16 mouse cellular contexts compared by ENCODE assay signal in the genomic region with DNA sequence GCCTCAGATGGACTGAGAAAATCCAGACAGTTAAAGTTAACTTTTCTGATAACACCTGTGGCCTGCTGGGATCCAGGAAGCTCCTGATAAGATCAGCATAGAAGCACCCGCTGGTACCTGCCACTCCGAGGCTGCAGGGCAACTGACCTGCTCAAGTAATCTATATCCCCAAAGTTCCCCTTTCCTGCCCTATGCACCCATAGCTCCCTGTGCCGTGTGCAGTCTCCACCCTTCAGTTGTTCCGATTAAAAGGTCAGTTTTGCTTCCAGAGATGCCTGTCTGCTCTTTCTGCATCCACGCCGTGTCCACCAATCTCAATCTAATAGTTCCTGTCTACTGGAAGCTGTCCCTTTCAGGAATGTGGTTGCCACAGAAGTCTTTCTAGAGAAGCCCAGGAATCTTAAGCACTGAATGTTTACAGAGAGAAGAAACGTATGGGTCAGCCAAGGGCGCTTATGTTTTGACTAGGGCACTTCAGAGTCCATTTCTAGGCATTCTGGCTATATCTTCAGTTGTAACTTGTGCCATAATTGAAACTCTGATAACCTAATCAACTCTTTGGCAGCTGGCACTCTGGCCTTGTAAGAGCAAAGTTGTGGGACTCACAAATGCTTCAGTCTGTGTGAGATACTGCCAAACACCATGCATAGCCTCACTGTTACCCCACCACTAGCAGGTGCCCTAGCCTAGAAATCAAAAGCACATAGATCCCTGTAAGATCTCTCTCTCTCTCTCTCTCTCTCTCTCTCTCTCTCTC. TPM values are rescaled to one million over a fixed set of nuclear protein-coding genes. Genes with fewer than 3 reads are reported as not detected.
DNase-seq lines count a peak whose midpoint lies in the region; ATAC-seq and TF ChIP-seq lines count a peak whose summit lies in the region.
"Had no signal": no experiment of that assay in that cellular context is flagged by ENCODE, and none has a peak within 500 bp of the region (broad histone marks: within the 10 kb centered on the region; RNA-seq: fewer than 3 reads in every experiment).

No protein-coding gene starts in this region.

- DNase-seq in heart, adult 8-10 months (ENCODE audit: low spot score): no peak
- no peak for DNase-seq in spleen, adult 2 months (ENCODE audit: low read depth in 1 of 2, low spot score in 2 of 2)
- DNase-seq in spleen, adult 18-20 months: no peak
- DNase-seq in lung, postnatal 10 days: peak; percentile 11
- no peak for DNase-seq in hindbrain, embryonic 14.5 days (ENCODE audit: low spot score)
- DNase-seq in adrenal gland, adult 18-20 months (ENCODE audit: low spot score in 2 of 2): no peak
- DNase-seq: adrenal gland, adult 8-10 months; cerebellum, adult 18-20 months; gastrocnemius, postnatal 36 days; kidney, postnatal 36 days; retina, postnatal 1 day had no signal

- peak overlapping the region; percentile 58; the same call in 1 of the 2 replicates for H3K27ac ChIP-seq in heart, embryonic 11.5 days (ENCODE audit: low read depth, low read length)
- H3K27ac ChIP-seq in spleen, adult 2 months (ENCODE audit: insufficient read depth, low read length): peak overlapping the region; percentile 51; the same call in 1 of the 2 replicates
- H3K27ac ChIP-seq in hindbrain, embryonic 14.5 days: no peak overlapping the region
- H3K27ac ChIP-seq: embryonic facial prominence, embryonic 12.5 days; forebrain, embryonic 15.5 days; hindbrain, embryonic 13.5 days had no signal

- H3K36me3 ChIP-seq in heart, embryonic 11.5 days (ENCODE audit: control insufficient read depth, insufficient read depth, low read length): no peaks in the 10 kb centered on the region
- peaks cover 1% of the 10 kb centered on the region; the same call in 1 of the 2 replicates for H3K36me3 ChIP-seq in spleen, adult 2 months (ENCODE audit: control insufficient read depth, insufficient read depth, low read length)
- peaks cover 16% of the 10 kb centered on the region for H3K36me3 ChIP-seq in hindbrain, embryonic 14.5 days (replicated peaks; ENCODE audit: control insufficient read depth, insufficient read depth)

- peak; percentile 69; the same call in 1 of the 2 replicates for ATAC-seq in heart, embryonic 11.5 days (replicated peaks; ENCODE audit: insufficient number of reproducible peaks, low FRiP score, low TSS enrichment)
- ATAC-seq in monocyte, adult 5-6 weeks (replicated peaks; ENCODE audit: insufficient number of reproducible peaks, low FRiP score, low TSS enrichment, poor library complexity, severe bottlenecking): no peak
- no peak for ATAC-seq in hindbrain, embryonic 14.5 days (ENCODE audit: low FRiP score)
- ATAC-seq: forebrain, embryonic 15.5 days had no signal

- H3K4me3 ChIP-seq in heart, embryonic 11.5 days (ENCODE audit: low read depth, low read length): no peak overlapping the region
- H3K4me3 ChIP-seq in spleen, adult 2 months (ENCODE audit: extremely low read depth, insufficient read depth, insufficient read length): no peak overlapping the region
- no peak overlapping the region for H3K4me3 ChIP-seq in hindbrain, embryonic 14.5 days (replicated peaks; ENCODE audit: low read length)
- H3K4me3 ChIP-seq: embryonic facial prominence, embryonic 12.5 days; forebrain, embryonic 15.5 days; hindbrain, embryonic 13.5 days had no signal

- no peak for TF ChIP-seq POLR2A in spleen, adult 2 months (IDR thresholded peaks at IDR 0.05; ENCODE audit: low read depth, low read length)

- H3K9me3 ChIP-seq in heart, embryonic 11.5 days (replicated peaks; ENCODE audit: control insufficient read depth, low read length): no peaks in the 10 kb centered on the region
- no peaks in the 10 kb centered on the region for H3K9me3 ChIP-seq in hindbrain, embryonic 14.5 days (ENCODE audit: control insufficient read depth, low read length)
- H3K9me3 ChIP-seq: embryonic facial prominence, embryonic 12.5 days; forebrain, embryonic 15.5 days; hindbrain, embryonic 13.5 days had no signal

- WGBS in heart, embryonic 11.5 days (ENCODE audit: insufficient replicate concordance): 40% methylated on average over 8 of the region's 8 CpGs
- WGBS in spleen, adult 2 months: 66% methylated on average over 8 of the region's 8 CpGs
- 90% methylated on average over 8 of the region's 8 CpGs for WGBS in hindbrain, embryonic 14.5 days

- TF ChIP-seq CTCF in spleen, adult 2 months (IDR thresholded peaks at IDR 0.05; ENCODE audit: extremely low read depth, insufficient read depth, insufficient read length, insufficient replicate concordance): no peak

- peaks cover 7% of the 10 kb centered on the region; the same call in 1 of the 2 replicates for H3K4me1 ChIP-seq in heart, embryonic 11.5 days (ENCODE audit: control insufficient read depth, insufficient read depth, low read length)
- H3K4me1 ChIP-seq in spleen, adult 2 months (ENCODE audit: control insufficient read depth, insufficient read depth, insufficient read length): no peaks in the 10 kb centered on the region; the same call in 1 of the 2 replicates
- no peaks in the 10 kb centered on the region for H3K4me1 ChIP-seq in hindbrain, embryonic 14.5 days (replicated peaks; ENCODE audit: control insufficient read depth, insufficient read depth, low read length)
- H3K4me1 ChIP-seq: embryonic facial prominence, embryonic 12.5 days; forebrain, embryonic 15.5 days had no signal

- no peak overlapping the region for H3K9ac ChIP-seq in heart, embryonic 11.5 days (ENCODE audit: low read depth, low read length)
- H3K9ac ChIP-seq in hindbrain, embryonic 14.5 days: no peak overlapping the region
- H3K9ac ChIP-seq: embryonic facial prominence, embryonic 12.5 days; forebrain, embryonic 15.5 days; hindbrain, embryonic 13.5 days had no signal

- no peak overlapping the region for H3K4me2 ChIP-seq in heart, embryonic 11.5 days
- no peak overlapping the region for H3K4me2 ChIP-seq in hindbrain, embryonic 14.5 days (replicated peaks)
- H3K4me2 ChIP-seq: embryonic facial prominence, embryonic 12.5 days; forebrain, embryonic 15.5 days; hindbrain, embryonic 13.5 days had no signal

- no peaks in the 10 kb centered on the region for H3K27me3 ChIP-seq in heart, embryonic 11.5 days (ENCODE audit: control insufficient read depth, insufficient read depth, low read length)
- H3K27me3 ChIP-seq in spleen, adult 2 months (ENCODE audit: control insufficient read depth, insufficient read depth, low read length): no peaks in the 10 kb centered on the region
- H3K27me3 ChIP-seq in hindbrain, embryonic 14.5 days (ENCODE audit: control insufficient read depth, insufficient read depth, low read length): no peaks in the 10 kb centered on the region
- H3K27me3 ChIP-seq: embryonic facial prominence, embryonic 12.5 days; forebrain, embryonic 15.5 days; hindbrain, embryonic 13.5 days had no signal

RNA-seq across cellular contexts. Expression of a gene that starts 57.7 kb away (rescaled TPM):
- polyA plus RNA-seq in heart, embryonic 11.5 days (2014; fragmentation: Nextera tagmentation; extraction: Ambion mirVana): 18.5 and 34.8 TPM in 2 replicates
- total RNA-seq in heart, adult 8-10 months (2022): 10 to 100 TPM; 19.0 to 22.8 (median 20.4) TPM
- polyA plus RNA-seq in spleen, adult 2 months (2012; rRNA removed): 18.3 and 20.2 TPM in 2 replicates
- 79.4 to 117 TPM (median 88.8 TPM) in 3 replicates for total RNA-seq in monocyte, adult 5-6 weeks (2017)
- 113 and 135 TPM in 2 replicates for polyA plus RNA-seq in hindbrain, embryonic 14.5 days (2014; fragmentation: Nextera tagmentation; extraction: Ambion mirVana)
- 10 to 100 TPM; 16.0 to 16.3 TPM for total RNA-seq in adrenal gland, adult 18-20 months (2021)
